Mouse (Mus musculus): Measurements from ENCODE around the gene Mmel1.

The Mmel1 gene

DNA sequence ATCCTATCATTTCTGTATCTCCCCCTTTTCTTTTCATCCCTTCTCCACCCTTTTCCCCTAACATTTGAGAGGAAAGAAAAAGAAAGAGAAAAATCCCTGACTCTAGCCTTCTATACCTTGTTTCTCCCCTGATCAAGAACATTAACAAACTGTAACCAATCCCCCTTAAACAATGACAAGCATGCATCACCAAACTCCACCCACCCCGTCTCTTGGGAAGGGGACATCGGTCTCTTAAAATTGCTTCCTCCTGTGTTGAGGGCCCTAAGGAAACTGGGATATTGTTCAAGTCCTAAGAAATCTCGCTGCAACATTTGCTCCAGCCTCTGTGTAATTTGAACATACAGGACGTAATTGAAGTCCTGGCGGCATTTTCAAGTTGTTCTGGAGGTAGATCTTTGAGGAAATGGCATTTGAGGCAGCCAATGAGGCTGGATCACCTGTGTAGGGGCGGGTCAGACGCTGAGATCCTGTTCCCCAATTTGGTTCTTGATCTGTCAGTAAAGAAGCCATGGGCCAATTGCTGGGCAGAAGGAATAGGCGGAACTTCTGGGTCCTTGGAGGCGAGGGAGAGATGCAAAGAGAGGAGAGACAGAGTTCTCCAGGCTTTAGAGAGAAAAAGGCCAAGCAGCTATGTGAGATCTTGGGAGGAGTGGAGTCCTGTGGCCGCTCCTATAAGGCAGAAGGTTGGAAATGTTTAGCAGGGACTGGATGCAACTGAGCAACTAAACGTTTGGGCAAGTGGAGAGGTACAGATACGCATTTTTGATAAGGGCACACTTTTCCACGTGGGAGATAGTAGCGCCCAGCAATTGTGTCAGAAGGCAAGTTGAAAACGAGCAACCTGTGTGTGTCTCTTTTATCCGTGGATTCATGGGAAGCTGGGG, 35.0 kb downstream of the Mmel1 start:
- DNase-seq (ENCODE audit: low spot score in 2 of 2) = peak; percentile 82 to 86

DNA sequence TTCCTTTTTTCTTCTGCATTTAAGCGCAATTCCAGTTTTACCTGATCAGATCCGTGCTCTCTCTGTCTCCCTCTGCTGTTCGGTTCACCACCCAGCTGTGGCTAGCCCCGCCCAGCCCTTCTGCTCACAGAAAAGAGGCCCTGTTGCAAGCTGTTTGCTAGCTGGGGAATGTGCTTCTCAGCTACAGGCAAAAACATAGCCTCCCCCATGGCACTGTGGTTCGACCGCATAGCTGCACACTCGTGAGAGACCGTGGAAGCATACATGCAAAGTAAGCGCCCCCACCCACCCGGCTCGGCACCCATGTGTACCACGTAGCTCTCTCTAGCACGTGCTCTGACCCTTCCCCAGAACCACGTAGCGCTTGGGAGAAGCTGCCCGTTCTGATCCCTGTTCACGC, 38.4 kb downstream of the Mmel1 start:
- DNase-seq (ENCODE audit: low spot score in 2 of 2) = peak; percentile 23 to 80

DNA sequence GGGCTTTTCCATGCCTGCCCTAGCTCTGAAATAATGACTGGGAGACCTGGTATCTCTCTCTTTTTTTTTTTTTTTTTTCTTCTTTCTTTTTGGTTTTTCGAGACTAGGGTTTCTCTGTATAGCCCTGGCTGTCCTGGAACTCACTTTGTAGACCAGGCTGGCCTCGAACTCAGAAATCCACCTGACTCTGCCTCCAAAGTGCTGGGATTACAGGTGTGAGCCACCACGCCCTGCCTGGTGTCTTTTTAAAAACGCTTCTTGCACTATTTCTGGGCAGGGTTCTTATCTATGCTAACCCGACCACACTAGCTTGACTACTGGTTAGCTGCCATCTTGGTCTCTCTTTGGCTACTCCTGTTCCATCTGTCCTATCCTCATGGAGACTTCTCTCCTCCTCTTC, 39.1 kb downstream of the Mmel1 start:
- no peak for DNase-seq (ENCODE audit: low spot score in 2 of 2)

DNA sequence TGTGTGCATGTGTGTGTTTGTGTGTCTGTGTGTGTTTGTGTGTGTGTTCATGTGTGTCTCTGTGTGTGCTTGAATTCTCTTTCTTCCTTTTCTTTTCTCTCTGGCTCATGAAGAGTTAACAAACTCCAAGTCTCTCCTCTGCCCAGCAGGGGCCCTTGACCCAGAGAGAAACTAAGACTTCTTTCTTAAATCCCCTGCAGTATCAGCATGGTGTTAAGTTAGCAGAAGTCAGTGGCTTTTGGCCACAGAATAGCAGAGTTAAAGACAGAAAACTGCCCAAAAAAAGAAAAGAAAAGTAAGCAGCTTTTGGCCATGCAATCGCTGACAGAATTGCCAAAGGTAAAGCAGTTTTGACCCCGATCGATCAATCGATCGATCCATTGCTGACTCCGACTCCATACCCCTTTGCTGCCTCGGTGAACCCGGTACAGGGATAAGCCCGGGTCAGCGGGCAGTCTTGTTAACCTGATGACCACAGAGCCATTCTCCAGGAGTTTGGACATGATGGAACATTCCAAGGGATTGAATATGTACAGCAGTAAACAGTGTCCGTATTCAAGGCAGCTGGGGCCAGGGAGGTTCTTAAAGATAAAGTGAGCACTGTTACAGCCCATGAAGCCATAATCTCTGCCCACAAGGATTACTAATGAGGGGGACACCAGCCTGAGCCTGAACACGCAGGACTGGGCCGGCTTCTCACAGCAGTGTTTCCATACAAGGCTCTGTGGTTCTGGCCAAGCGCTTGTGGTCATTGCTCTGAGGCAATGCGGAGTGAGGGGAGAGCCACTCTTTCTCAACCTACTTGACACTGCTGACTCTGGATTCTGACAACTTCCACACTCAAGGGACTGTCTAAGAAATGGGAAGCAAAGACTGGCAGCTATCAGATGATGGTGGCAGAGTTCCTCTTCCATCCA, 41.5 kb downstream of the Mmel1 start:
- no peak for DNase-seq (ENCODE audit: low spot score in 2 of 2)

DNA sequence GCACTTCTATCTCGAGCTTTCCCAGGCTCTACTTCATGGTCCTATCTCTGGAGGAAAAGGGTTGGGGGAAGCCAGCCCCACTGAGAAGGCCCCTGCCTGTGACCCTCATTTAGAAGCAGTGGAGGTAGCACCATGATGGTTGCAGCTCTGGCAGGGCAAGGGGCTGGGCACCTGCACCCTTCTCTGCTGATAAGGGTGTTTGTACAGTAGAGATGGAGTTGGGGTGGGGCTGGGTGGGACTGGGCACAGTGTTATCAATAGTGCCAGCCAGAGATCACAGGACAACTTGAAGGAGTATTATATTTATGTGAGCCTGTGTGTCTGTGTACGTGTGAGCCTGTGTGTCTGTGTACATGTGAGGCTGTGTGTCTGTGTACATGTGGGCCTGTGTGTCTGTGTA, 42.3 kb downstream of the Mmel1 start:
- DNase-seq (ENCODE audit: low spot score in 2 of 2) = no peak

DNA sequence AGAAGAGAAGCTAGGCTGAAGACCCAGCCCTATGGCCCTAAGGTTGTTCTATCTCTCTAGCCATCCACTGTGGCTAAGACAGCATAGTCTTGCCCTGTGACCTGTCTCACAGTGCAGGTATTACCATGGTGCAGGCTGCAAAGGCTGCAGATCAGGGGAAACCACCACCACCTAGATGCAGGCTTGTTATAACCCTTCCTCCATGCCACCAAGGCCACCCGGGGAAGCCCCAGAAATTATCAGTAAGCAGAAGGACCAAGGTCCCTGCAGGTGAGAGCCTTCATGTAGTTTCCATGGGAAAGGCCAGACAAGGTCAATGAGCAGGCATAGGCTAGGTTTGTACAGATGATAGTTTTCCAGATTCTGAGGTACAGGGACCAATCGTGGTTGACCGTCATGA, 44.5 kb downstream of the Mmel1 start:
- no peak for DNase-seq (ENCODE audit: low spot score in 2 of 2)

DNA sequence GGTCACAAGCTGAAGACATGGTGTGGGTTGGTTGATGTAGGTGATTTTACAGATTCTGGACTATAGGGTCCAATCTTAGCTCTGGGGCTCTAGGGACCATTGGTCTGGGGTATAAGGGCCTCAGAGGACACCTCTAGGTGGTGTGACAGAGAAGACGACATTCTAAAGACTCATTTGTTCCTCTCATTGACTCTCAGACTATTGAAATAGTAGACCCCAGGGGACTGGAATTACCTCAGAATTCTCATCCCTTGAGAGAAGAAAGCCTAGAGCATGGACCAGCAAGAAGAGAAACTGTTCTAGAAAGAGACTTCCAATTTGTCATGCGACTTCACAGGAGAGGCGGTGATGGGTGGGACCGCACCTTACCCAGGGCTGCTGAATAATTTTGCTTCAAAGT, 44.9 kb downstream of the Mmel1 start:
- no peak for DNase-seq (ENCODE audit: low spot score in 2 of 2)

DNA sequence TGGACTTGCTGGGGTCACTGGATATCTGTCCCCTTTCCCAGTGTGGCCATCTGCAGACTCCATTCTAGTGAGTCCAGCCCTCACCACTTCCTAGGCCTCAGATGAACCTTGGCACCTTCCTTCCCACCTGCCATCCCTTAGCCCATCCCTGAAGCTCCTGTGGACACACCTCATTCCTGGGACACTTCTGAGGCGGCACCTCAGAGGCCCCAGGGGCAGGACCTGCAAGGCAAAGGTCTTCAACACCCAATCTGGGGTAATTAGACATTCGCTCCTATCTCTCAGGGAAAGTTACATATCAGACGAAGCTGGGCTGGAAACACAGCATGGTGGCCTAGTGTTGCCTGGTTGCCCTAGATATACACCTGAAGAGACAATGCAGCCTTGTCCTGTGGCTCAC, 45.3 kb downstream of the Mmel1 start:
- no peak for DNase-seq (ENCODE audit: low spot score in 2 of 2)

DNA sequence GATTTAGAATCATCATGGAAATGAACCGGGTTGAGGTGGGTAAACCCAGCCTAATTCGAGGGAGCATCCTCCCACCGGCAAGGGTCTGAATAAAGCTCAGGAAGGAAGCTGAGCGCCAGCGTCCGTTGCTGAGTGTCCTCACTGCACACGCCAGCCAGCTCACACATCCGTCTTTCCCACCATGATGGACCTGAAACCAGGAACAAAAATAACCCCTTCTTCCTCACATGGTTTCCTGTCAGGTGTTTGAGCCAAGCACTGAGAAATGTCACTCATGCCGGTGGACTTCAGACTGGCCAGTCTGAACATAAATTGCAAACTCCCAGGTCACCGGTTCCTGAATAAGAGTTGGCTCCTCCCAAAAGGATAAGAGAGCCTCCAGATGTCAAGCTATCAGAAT, 45.9 kb downstream of the Mmel1 start:
- DNase-seq (ENCODE audit: low spot score in 2 of 2) = no peak

DNA sequence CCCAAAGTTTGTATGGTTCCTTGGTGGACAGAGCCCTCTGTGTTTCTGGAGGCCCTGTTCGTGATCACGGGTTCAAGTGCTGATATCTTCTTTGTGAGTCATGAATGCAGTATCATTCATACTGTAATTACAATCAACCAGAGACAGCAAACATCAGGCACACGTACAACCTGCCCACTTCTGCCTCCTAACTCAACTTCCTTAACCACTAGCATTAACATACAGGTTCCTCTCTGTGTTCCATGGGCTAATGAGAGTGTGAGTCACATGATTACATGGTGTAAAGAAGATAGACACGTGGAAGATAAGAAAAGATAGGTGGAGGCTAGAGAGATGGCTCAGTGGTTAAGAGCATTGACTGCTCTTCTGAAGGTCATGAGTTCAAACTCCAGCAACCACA, 47.3 kb downstream of the Mmel1 start:
- no peak for DNase-seq (ENCODE audit: low spot score in 2 of 2)

DNA sequence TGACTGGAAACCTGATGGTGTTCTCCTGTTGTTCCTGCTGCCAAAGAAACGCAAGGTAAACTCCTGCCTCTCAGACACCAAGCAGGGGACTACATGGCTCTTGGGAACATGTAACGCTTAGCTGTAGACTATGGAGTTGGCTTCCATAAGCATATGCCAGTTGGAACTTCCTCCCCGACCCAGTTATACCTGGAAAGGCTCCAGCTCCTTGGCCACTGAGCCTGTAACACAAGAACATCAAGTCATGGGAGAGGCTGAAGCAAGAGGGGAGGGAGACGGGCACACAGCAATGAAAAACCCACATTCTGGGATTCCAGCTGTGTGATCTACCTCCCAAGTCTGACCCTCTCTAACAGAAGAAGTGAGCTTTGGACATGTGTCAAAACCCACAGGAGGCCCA, 52.9 kb downstream of the Mmel1 start:
- DNase-seq (ENCODE audit: low spot score in 2 of 2) = no peak

DNA sequence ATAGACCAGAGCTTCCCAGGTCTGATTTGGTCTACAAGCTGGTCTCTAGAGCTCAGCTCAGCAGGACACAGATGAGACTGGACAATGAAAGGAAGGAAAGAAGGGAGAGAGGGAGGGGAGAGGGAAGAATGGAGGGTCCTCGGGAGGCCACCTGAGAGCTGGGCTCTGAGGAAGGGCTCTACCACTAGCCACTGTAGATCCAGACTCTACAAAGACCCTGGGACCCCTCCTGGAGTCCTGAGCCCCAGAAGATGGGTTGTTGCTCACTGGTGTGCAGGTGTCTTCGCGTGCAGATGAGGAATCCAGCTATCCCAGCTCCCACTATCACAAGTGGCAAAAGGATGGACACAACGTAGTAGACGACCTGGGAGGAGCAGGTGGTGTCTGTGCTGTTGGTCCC, 53.5 kb downstream of the Mmel1 start:
- DNase-seq (ENCODE audit: low spot score in 2 of 2) = no peak

DNA sequence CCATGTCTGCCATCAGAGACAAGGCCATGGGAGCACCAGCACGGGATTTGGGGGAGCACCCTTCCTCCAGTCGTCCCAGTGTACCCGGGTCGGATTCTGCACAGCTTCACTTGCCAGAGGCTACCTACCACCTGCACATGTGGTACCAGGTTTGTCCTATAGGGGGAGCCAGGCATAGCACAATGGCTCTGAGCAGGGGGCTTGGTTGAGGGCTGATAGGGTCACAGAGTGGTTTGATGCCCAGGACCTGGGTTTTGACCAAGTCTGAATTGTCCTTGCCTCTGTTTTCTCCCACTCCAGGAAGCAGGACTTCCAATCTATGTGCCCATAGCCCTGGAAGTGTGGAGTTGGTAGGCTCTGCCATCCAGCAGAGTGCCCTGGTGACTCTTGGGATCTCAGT, 56.0 kb downstream of the Mmel1 start:
- peak; percentile 42 to 74 for DNase-seq (ENCODE audit: low spot score in 2 of 2)

DNA sequence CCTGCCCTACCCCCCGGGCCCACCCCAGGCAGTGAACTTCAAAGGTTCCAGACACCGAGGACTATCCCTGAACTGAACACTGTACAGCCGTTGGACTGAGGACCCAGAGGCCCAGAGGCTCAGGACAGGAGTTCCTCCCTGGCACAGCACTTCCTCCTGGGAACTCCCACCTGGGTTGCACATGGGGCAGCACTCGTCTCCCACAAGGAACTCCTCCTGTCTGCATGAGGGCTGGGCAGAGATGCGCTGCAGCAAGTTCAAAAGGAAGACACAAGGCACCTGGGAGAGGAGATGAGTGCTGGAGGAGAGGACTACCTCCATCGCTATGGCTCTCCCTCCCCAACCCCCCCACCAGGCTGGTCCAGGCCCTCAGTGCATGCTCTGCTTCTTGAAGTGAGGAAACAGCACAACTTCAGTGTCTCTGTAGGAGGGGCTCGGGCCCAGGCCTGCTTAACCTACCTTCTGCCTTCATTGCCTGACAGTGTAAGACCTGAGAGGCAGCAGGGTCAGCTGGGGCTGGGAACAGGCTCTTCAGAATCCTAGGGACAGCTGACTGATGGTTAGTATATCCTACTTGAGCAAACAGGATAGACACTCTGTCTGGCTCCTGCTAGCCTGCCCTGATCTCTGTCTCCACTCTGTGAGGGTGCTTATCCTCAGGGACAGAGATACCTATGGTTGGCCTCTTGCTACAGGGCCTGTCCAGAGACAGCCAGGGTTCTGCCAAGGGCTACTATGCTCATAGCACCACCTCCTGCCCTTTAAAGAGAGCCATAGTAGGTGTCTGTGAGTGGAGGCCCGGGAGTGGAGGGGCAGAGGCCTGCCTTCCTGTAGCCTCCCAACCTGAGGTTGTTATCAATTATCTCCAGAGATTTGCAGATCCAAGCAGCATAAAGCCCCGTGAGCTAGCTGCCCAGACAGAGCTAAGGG, 57.8 kb downstream of the Mmel1 start:
- no peak for DNase-seq (ENCODE audit: low spot score in 2 of 2)

DNA sequence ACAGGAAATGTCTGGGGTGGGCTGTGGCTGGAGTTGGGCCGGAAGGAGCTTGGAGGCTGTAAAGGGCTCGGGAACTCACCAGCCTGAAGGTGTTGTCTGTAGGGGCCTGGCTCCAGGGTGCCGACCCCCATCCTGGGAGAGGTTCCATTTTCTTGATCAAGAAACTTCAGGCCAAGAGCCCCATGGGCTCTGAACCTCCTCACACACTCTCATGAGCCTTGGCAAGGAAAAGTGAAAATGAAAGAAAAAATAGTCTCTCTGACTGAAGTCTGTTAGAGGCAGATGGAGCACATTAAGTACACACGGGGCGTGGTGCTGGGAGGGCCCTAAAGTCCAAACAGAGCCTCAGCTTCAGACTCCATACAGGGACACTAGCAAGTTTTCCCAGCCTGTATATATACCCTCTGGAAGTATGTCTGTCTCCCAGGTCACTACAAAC, 58.5 kb downstream of the Mmel1 start:
- DNase-seq (ENCODE audit: low spot score in 2 of 2) = peak in 1 of 2 experiments; percentile 34

DNA sequence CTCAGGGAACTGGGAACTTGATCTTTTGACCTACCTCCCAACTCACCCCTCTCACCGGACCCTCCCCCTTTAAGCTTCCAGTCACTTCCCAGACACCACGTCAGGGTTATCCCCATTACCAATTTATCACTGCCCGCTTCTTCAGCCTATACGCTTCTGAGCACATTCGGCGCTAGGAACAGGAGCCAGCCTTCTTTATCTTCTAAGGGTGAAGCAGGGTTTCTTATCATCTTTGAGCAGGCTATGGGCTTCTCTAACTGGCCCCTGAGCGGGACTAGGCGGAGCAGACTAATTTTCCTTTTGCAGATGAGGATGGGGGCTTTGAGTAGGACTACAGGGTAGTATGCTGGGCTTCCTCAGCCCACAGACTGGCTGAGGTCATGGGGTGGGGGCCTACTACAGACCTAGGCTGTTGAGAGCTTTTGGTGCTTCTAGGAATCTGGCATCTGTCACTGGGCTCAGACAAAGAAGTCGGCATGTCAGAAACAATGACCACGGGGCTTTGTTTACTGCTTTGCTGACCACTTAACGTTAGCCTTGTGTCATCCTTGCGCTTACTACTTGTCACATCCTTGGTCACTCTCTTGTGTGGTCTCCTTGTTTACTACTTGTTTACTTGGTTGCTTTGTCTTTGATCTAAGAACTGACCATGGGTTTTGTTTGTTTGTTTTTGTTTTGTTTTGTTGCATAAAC, 59.2 kb downstream of the Mmel1 start, which contains the start of gene Tnfrsf14:
Tnfrsf14 (minus strand) TSS at position 169 of the 693 bp plus-strand sequence.
- DNase-seq (ENCODE audit: low spot score in 2 of 2) = no peak

DNA sequence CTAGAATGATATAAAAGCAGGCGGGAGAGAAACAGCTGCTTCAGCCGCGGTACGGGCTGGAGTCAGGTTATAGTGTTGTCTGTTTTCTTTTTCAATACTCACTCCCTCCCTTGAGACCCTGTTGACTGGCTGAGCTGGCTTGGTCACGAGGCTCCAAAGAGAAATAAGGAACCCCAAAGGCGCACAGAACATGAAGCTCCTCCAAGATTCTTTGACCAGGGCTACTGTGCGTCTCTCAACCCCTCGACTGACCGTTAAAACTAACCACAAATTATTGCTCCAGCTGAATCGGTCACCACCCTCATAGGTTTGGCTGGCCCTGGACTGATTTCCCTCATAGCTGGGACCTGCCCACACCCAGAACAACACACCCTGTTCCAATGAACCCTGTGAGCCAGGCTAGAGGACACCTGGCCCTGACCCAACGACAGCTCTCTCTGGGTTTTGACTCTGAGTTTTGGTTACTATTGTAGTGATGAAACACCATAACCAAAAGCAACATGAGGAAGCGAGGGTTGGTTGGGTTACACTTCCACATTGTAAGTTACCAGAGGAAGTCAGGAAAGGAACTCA, 59.8 kb downstream of the Mmel1 start:
- DNase-seq (ENCODE audit: low spot score in 2 of 2) = no peak

DNA sequence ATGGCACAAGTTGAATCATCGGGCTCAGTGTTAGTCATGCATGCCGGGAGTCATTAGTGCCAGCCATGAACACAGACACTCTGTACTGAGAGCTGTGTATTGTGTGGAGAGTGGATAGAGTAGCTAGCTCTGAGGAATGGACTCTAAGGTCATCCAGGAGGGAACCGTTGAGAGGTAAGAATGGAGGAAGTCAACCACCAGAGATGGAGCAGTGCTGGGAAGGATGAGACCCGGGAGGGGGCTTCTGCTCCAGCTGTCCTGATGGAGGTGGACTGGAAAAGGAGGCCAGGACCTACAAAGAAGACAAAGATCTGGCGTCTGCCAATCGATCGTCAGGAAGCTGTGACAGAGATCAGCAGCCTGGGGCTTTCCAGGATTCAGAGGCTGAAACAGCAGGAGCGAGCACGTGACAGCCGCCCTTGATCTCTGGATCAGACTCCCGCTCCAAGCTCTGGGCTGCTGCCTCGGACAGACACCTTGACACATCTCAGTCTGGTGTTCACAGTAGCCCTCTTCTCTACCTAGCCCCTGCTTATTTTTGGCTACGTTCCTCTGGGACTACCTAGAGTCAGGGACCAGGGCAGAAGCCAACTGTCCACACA, 64.0 kb downstream of the Mmel1 start:
- no peak for DNase-seq (ENCODE audit: low spot score in 2 of 2)

DNA sequence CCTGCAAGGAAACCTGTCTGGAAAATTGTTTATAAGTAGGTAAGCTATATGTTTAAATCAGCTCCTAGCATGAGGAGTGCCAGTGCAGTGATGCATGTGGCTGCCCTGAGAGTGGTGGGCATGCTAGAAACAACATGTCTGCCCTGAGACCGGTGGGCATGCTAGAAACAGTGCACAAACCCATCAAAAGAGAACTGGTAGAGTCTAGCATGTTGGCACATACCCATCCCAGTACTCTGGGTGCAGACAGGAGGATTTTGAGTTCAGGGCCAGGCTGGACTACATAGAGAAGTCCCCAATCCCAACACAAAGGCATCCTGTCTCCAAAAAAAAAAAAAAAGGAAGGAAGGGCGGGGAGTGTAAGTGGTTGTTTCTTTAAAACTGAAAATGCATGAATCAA, 65.4 kb downstream of the Mmel1 start:
- no peak for DNase-seq (ENCODE audit: low spot score in 2 of 2)

DNA sequence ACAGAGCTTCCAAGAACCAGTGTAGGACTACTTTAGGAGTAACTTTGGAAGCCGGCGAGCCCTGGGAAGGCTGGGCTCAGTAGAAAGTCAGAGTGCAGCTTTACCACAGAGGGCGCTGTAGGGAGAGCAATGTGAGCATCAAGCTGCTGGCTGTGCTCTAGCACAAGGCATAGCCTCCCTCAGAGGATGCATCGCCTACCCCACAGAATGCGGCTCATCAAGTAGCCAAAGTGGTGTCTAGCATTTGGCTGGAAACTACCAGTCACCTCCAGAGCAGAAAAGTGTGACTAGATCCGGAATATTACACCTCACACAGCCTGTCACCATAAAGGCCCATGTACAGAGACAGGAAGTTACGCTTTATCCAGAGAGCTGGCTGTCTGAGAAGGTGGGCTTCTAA, 66.4 kb downstream of the Mmel1 start:
- peak; percentile 58 to 69 for DNase-seq (ENCODE audit: low spot score in 2 of 2)
